Mouse (Mus musculus) limb, embryonic 12.5 days (tissue): ENCODE data around the gene Gm11569. TPM values are rescaled to one million over a fixed set of nuclear protein-coding genes. Genes with fewer than 3 reads are reported as not detected.
"Not testable (repeated sequence)": the region's sequence is repeated elsewhere in the genome, so short reads cannot be mapped to it uniquely, and the experiment has no call there.

Source experiments
- ATAC-seq: fragments of 200-750 bp; cut with Nextera tagmentation; 2 replicates; pipeline ENCODE4 v1.8.0; 2017; ENCODE audit warnings: low read depth, moderate TSS enrichment; ENCODE audit not compliant: insufficient number of reproducible peaks, insufficient read depth, low FRiP score, low TSS enrichment
- H3K27ac ChIP-seq: fragments of 300-500 bp; sonication (generic); 2 replicates; pipeline ENCODE4 v1.5.1; 2016; ENCODE audit warnings: mild to moderate bottlenecking, moderate library complexity
- H3K27me3 ChIP-seq: fragments of 300-500 bp; sonication (generic); 2 replicates; pipeline ENCODE4 v1.6.1; 2016; ENCODE audit warnings: mild to moderate bottlenecking, moderate library complexity
- H3K36me3 ChIP-seq: fragments of 300-500 bp; sonication (generic); 2 replicates; pipeline ENCODE4 v1.6.1; 2016; ENCODE audit warnings: mild to moderate bottlenecking, moderate library complexity
- H3K4me1 ChIP-seq: fragments of 300-500 bp; sonication (generic); replicated peaks from 2 replicates; pipeline ENCODE4 v1.6.1; 2016
- H3K4me2 ChIP-seq: fragments of 300-500 bp; sonication (generic); 2 replicates; pipeline ENCODE4 v1.6.1; 2016; ENCODE audit warnings: mild to moderate bottlenecking, moderate library complexity
- H3K4me3 ChIP-seq: fragments of 300-500 bp; sonication (generic); replicated peaks from 2 replicates; pipeline ENCODE4 v1.5.1; 2016; ENCODE audit warnings: mild to moderate bottlenecking
- H3K9ac ChIP-seq: fragments of 300-500 bp; sonication (generic); replicated peaks from 2 replicates; pipeline ENCODE4 v1.6.1; 2016; ENCODE audit warnings: mild to moderate bottlenecking, moderate library complexity
- H3K9me3 ChIP-seq: fragments of 300-500 bp; sonication (generic); 2 replicates; pipeline ENCODE4 v1.6.1; 2016; ENCODE audit warnings: mild to moderate bottlenecking, moderate library complexity
- WGBS: fragments of 180-500 bp; shearing (Covaris S2); methylation state at CpG from one replicate; pipeline ENCODE4 v1.1.7; 2016; 5-methylcytosine and 5-hydroxymethylcytosine counted together
- polyA plus RNA-seq: library from polyadenylated mRNA; unstranded; fragments of >200 nt; fragmentation: Nextera tagmentation; extraction: Ambion mirVana; gene quantifications from 2 replicates; pipeline ENCODE4 v1.2.1, GENCODE M21; 2016

The Gm11569 gene
- not detected in 2 replicates for polyA plus RNA-seq

- H3K27me3 ChIP-seq, H3K27ac ChIP-seq, H3K36me3 ChIP-seq, H3K4me1 ChIP-seq, H3K4me2 ChIP-seq, H3K9ac ChIP-seq, H3K4me3 ChIP-seq, ATAC-seq, H3K9me3 ChIP-seq: not testable (repeated sequence)
- WGBS: no CpG with 5 or more reads among the region's 1 CpGs
Observed at GRCm38 (mm10) chr11:99798832-99799231, at the start of gene Gm11569. TSS of gene Gm11569 (minus strand) at chr11:99798932.

DNA sequence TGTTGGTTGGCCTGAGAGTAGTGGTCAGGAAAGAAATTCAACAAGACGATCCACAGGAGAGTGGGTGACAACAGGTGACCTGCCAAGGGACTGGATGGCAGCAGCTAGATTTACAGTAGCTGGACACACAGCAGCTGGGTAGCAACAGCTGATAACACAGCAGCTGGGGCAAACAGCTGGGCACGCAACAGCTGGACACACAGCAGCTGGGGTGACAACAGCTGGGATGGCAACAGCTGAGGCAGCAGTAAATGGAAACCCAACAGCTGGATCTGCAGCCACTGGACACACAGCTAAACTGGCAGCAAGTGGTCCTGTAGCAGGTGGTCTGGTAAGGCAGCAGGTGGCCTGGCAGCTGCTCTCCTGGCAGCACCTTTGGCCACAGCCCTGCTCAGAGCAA lies 48.0 kb upstream of the Gm11569 start:
- H3K4me1 ChIP-seq: no peaks in the 10 kb centered on the region
- no peaks in the 10 kb centered on the region for H3K36me3 ChIP-seq
- H3K4me2 ChIP-seq: no peak overlapping the region
- H3K27me3 ChIP-seq: no peaks in the 10 kb centered on the region
- 82% methylated on average over 2 of the region's 2 CpGs for WGBS
- peaks cover 7% of the 10 kb centered on the region; the same call in 1 of the 2 replicates for H3K9me3 ChIP-seq
- ATAC-seq: no peak
- no peak overlapping the region for H3K27ac ChIP-seq
- H3K9ac ChIP-seq: no peak overlapping the region
- no peak overlapping the region for H3K4me3 ChIP-seq

DNA sequence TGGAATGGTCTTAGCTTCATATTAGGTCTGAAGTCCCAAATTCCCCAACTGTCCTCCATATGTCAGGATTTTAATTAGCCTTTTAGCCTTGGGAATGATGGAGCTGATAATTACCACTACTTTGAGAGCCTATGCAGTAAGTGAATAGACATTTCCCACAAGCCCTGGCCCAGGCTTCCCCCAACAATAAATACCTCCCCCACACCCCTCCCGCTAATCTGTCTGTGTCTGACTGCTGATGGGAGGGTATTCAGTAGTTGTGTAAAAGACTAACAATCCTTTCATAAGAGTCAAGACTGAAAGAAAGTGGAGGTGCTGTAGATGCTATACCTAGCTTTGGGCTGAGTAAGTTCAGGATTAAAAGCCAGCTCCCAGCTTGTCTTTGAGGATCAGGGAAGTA lies 43.5 kb upstream of the Gm11569 start:
- Histone ChIP-seq H3K4me3 (no peak overlapping the region), H3K9ac (no peak overlapping the region), H3K4me2 (no peak overlapping the region), H3K27ac (no peak overlapping the region), H3K36me3 (no peaks in the 10 kb centered on the region), H3K27me3 (no peaks in the 10 kb centered on the region), H3K4me1 (no peaks in the 10 kb centered on the region), H3K9me3 (0 out of 2 replicates have a peak, but pooled peaks cover 3% of the 10 kb centered on the region)
- ATAC-seq: no peak
- 15% methylated on average over 1 of the region's 1 CpGs for WGBS

- Histone ChIP-seq H3K4me3 (no peak within 1 kb of the TSS), H3K4me2 (no peak within 1 kb of the TSS), H3K27ac (no peak within 1 kb of the TSS), H3K27me3 (no peaks in the 10 kb centered on the region), H3K4me1 (no peaks in the 10 kb centered on the region), H3K36me3 (no peaks in the 10 kb centered on the region), H3K9ac (no peak within 1 kb of the TSS), H3K9me3 (0 out of 2 replicates have a peak, but pooled peaks cover 6% of the 10 kb centered on the region)
- ATAC-seq: no peak
- 77% methylated on average over 1 of the region's 1 CpGs for WGBS
Observed at GRCm38 (mm10) chr11:99837966-99838365, 39.2 kb upstream of the Gm11569 start, which contains the start of gene 2300003K06Rik. TSS of gene 2300003K06Rik (minus strand) at chr11:99838066.

DNA sequence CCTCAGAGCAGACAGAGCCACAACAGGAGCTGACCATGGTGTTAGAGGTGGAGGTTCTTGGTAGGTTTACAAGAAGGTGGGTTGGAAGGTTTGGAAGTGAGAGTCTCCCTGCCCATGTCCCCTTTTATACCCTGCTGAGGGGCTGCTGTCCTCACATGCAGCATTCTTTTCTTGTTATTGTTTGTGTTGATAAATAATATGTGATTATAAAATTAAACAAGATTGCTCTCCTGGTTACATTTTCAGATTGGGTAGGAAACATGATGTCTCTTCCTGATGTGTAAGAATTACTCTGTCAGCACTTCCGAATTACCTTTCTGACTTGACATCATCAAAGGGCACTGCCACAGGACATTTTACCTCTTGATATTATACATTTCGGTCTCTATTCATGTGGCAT lies 16.8 kb upstream of the Gm11569 start, which contains the start of gene Gm11564:
TSS of gene Gm11564 (minus strand) at position 101 of the 400 bp plus-strand sequence.
- not testable (repeated sequence) for H3K36me3 ChIP-seq, H3K27me3 ChIP-seq, H3K9ac ChIP-seq, H3K4me1 ChIP-seq, H3K27ac ChIP-seq, H3K9me3 ChIP-seq, H3K4me2 ChIP-seq, ATAC-seq, H3K4me3 ChIP-seq
- whole genome bisulfite sequencing: 87% methylated on average over 2 of the region's 2 CpGs

DNA sequence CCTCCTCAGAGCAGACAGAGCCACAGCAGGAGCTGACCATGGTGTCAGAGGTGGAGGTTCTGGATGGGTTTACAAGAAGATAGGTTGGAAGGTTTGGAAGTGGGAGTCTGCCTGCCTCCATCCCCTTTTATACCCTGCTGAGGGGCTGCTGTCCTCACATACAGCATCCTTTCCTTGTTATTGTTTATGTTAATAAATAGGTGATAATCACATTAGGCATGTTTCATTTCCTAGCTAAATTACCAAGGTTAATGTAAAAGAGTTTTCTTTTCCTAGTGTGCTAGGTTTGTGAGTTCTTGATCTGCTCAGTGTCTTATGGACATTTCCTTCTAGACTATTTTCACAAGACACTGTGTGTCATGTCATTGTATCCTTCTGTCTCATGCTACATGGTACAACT lies 11.1 kb upstream of the Gm11569 start, which contains the start of gene Krtap4-13:
TSS of gene Krtap4-13 (minus strand) at position 101 of the 400 bp plus-strand sequence.
- H3K4me2 ChIP-seq, H3K4me1 ChIP-seq, H3K27ac ChIP-seq, ATAC-seq, H3K36me3 ChIP-seq, H3K27me3 ChIP-seq, H3K4me3 ChIP-seq, H3K9me3 ChIP-seq, H3K9ac ChIP-seq: not testable (repeated sequence)

- H3K27ac ChIP-seq, ATAC-seq, H3K9ac ChIP-seq, H3K9me3 ChIP-seq, H3K36me3 ChIP-seq, H3K27me3 ChIP-seq, H3K4me1 ChIP-seq, H3K4me3 ChIP-seq, H3K4me2 ChIP-seq: not testable (repeated sequence)
- no CpG with 5 or more reads among the region's 1 CpGs for WGBS
Observed at GRCm38 (mm10) chr11:99804346-99804745, 5.6 kb upstream of the Gm11569 start, which contains the start of gene Gm11554. TSS of gene Gm11554 (minus strand) at chr11:99804446.

- no peak within 1 kb of the TSS for H3K9ac ChIP-seq
- no peak within 1 kb of the TSS for H3K4me3 ChIP-seq
- H3K27me3 ChIP-seq: no peaks in the 10 kb centered on the region
- no peak within 1 kb of the TSS for H3K27ac ChIP-seq
- no peaks in the 10 kb centered on the region for H3K36me3 ChIP-seq
- H3K4me2 ChIP-seq: no peak within 1 kb of the TSS
- no peaks in the 10 kb centered on the region for H3K9me3 ChIP-seq
- ATAC-seq: no peak
- no peaks in the 10 kb centered on the region for H3K4me1 ChIP-seq
- WGBS: 80% methylated on average over 2 of the region's 2 CpGs
Observed at GRCm38 (mm10) chr11:99793367-99793766, 5.4 kb downstream of the Gm11569 start, which contains the start of gene Gm11596. TSS of gene Gm11596 (minus strand) at chr11:99793467.

GRCm38 (mm10) chr11:99784900-99785299 lies 13.8 kb downstream of the Gm11569 start, which contains the start of gene Krtap4-9:
TSS of gene Krtap4-9 (plus strand) at chr11:99785200.
- ATAC-seq: not testable (repeated sequence)

GRCm38 (mm10) chr11:99780604-99781003 lies 18.1 kb downstream of the Gm11569 start, which contains the start of gene Krtap4-8:
TSS of gene Krtap4-8 (minus strand) at chr11:99780704.
- Histone ChIP-seq H3K9me3 (no peaks in the 10 kb centered on the region), H3K4me3 (no peak within 1 kb of the TSS), H3K4me1 (no peaks in the 10 kb centered on the region; the same call in 1 of the 2 replicates), H3K27ac (no peak within 1 kb of the TSS), H3K9ac (no peak within 1 kb of the TSS), H3K27me3 (no peaks in the 10 kb centered on the region), H3K36me3 (no peaks in the 10 kb centered on the region), H3K4me2 (no peak within 1 kb of the TSS)
- no peak for ATAC-seq
- 93% methylated on average over 2 of the region's 2 CpGs for WGBS

More at GRCm38 (mm10) chr11:99784900-99785299, 13.8 kb downstream of the Gm11569 start, which contains the start of gene Krtap4-9:
- not testable (repeated sequence) for H3K4me2 ChIP-seq, H3K9me3 ChIP-seq, H3K27ac ChIP-seq, H3K9ac ChIP-seq, H3K36me3 ChIP-seq, H3K27me3 ChIP-seq, H3K4me1 ChIP-seq, H3K4me3 ChIP-seq

- no peak for ATAC-seq
- H3K4me2 ChIP-seq: no peak overlapping the region
- no peak overlapping the region for H3K9ac ChIP-seq
- H3K27me3 ChIP-seq: no peaks in the 10 kb centered on the region
- no peaks in the 10 kb centered on the region; the same call in 1 of the 2 replicates for H3K4me1 ChIP-seq
- H3K9me3 ChIP-seq: no peaks in the 10 kb centered on the region
- WGBS: 58% methylated on average over 7 of the region's 7 CpGs
- H3K36me3 ChIP-seq: no peaks in the 10 kb centered on the region
- H3K4me3 ChIP-seq: no peak overlapping the region
- no peak overlapping the region for H3K27ac ChIP-seq
Observed at GRCm38 (mm10) chr11:99778401-99778800, 20.3 kb downstream of the Gm11569 start.

GRCm38 (mm10) chr11:99772813-99773212 lies 25.9 kb downstream of the Gm11569 start, which contains the start of gene Gm11595:
TSS of gene Gm11595 (minus strand) at chr11:99772913.
- not testable (repeated sequence) for H3K36me3 ChIP-seq, H3K9me3 ChIP-seq, H3K4me3 ChIP-seq, H3K4me1 ChIP-seq, H3K27me3 ChIP-seq, H3K9ac ChIP-seq, H3K27ac ChIP-seq, H3K4me2 ChIP-seq, ATAC-seq
